Mouse (Mus musculus): ENCODE results near the gene Rnf149.

DNA sequence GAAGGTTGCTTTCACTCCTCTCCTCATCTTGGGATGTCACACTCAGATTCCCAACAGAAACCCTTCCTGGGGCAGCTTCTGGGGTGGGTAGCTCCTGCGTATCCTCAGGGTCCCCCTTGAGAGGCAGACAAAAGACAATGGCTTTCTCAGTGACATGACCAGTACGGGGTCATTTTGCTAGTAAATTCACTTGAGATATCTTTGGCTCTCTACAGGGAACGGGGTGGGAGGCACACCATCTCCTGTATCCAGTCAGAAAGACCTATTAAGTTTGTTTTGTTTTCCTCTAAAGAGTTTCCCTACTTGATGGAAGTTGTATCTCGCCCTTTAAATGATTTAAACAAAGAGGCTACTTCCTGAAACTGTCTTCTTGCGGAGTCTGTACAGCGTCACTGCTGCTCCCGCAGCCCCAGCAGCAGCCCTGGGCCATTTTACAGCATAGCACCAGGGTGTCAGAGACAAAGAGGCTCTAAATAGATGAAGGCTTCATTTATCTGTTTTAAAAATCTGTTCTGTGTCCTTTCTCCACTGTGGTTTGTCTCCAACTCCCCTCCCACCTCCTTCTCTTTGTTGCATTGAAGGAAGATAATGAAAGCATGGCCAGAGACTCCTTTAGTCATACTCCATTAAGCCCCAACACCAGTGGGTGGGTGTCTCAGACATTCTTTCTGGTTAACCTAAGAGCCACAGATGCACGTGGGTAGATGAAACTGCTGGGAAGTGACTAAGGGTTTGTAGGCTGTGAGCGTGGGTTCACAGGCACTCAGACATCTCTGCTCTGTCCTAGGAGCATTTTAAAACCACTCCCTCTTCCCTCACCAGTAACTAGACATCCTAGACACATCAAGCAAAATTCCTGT is 21.4 kb downstream of the Rnf149 start:
- TF ChIP-seq POLR2A (IDR thresholded peaks at IDR 0.05; ENCODE audit: extremely low read depth, insufficient read depth, low read length) (no peak), CTCF (IDR thresholded peaks at IDR 0.05; ENCODE audit: low read depth, low read length) (no peak)
